Mouse (Mus musculus): ENCODE data around the gene Slc25a39.
A peak's percentile ranks its signal among the peaks of the same experiment; 100 is the strongest.
"Not testable (repeated sequence)": the region's sequence is repeated elsewhere in the genome, so short reads cannot be mapped to it uniquely, and the experiment has no call there.

Slc25a39 gene

DNA sequence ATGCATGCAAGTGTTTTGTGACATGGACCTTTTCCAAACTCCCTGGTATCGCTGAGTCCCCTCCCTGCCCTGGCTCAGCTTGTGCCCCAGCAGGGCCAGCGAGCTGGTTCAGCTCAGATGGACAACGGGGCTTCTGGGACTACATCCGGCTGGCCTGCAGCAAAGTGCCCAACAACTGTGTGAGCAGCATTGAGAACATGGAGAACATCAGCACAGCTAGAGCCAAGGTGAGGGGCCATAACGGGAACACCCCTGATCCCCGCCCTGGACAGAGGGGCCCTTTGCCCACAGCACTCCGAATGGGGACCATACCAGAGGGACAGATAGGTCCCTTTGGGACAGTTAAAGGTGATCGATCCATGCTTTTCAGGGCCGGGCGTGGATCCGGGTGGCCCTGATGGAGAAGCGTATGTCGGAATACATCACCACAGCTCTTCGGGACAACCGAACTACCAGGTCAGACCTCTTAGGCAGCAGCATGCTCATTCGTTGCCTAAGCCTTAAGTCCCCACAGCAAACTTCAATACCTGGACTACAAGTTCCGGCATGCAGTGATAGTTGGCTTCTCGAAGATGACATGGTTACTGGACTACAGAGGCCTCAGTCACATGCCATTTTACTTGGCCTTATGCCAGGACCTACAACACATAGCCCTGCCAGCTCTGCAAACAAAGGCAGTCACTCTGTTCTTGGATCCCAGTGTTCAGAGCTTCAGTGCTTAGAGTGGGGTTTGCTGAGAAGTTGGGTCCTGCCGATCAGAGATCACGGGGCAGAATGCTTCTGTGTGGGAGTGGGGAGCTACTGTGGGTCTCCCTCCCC is 9.5 kb downstream of the Slc25a39 start:
- no peak for DNase-seq (ENCODE audit: extremely low read depth, insufficient read length, low spot score)

DNA sequence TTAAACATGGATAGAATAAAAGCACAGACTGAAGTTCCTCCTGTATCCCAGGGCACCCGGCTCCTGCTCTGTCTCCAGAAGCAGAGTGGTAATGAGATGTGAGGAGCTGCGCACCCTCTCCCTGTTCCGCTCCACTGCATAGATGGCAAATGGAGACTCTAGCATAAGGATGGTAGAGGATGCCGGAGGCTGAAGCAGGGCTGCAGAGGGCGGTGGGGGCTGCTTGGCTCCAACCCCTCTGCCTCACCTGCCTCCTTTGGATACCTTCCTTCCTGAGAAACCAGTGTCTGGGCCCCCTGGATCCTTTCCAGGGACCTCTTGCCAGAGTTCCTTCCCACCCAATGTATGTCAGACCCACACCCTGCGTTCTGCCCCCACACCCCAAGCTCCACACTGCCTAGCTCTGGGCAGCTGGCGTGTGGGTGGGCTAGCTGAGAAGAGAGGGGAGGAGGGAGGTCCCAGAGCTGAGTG is 11.0 kb downstream of the Slc25a39 start:
- DNase-seq (ENCODE audit: extremely low read depth, insufficient read length, low spot score), result no peak

DNA sequence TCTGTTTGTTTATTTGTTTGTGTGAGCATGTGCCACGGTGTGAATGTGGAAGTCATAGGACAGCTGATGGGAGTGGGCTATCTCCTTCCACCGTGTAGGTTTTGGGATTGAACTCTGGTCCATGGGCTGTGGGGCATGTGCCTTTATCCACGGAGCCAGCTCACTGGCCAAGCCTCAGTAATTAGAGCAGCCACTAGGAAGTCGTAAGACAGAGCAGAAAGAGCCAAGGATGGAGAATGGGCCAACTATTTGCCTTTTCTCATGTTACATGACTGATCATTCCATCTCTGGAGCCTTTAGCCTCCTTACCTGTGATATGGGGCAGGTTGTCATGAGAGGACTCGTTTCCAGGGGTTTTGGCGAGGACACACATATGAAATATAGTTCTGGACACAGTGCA is 11.5 kb downstream of the Slc25a39 start:
- DNase-seq (ENCODE audit: extremely low read depth, insufficient read length, low spot score), result no peak

DNA sequence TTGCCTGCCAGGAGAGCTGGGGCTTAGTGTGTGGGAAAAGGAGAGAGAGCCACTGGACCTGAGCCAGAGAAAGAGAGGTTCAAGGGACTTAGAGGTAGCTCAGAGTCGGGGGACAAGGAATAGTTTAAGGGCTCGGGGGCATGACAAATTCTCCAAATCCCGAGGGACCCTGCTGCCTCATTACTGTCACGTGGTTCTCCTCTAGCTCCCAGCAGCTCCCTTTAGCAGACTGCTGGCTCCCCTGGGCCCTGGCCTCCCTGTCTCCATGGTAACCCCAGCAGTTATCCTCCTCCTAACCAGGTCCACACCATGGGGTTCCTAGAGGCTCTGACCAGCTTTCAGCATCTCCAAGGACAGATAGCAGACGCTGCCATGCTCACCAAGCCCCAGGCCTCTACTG is 12.5 kb downstream of the Slc25a39 start:
- DNase-seq (ENCODE audit: extremely low read depth, insufficient read length, low spot score), result peak; percentile 67

DNA sequence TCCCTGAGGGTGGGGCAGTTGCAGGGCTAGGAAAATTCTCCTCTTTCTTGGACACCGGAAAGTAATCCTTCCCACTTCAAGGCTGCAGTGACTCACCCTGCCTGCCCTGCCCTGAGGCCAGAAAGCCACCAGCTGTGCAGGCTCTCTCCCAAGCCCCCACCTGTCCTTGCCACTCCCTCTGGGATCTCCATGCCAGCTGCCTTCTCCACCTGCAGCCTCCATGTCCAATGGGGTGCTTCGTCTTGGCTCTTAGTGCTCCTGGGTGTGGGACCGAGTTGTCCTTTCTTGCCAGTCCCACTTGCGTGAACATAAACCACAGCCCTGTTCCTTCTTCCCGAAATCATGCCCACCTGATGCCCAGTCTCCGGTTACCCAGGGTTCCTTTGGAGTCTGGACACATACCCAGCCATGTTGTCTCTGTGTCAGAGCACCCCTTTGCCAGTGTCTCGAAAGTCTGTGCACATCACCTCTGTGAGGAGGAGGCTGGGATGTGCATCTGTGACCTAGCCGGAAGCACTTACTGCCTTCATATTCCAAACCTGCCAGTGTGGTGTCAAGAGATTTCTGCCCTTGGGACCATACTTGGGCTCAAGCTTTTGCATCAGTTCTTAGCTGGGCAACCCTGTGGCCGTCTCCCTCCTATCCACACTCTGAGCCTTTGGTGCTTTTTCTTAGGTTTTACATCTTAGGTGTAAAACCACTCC is 13.2 kb downstream of the Slc25a39 start:
- DNase-seq (ENCODE audit: extremely low read depth, insufficient read length, low spot score), result peak; percentile 81

DNA sequence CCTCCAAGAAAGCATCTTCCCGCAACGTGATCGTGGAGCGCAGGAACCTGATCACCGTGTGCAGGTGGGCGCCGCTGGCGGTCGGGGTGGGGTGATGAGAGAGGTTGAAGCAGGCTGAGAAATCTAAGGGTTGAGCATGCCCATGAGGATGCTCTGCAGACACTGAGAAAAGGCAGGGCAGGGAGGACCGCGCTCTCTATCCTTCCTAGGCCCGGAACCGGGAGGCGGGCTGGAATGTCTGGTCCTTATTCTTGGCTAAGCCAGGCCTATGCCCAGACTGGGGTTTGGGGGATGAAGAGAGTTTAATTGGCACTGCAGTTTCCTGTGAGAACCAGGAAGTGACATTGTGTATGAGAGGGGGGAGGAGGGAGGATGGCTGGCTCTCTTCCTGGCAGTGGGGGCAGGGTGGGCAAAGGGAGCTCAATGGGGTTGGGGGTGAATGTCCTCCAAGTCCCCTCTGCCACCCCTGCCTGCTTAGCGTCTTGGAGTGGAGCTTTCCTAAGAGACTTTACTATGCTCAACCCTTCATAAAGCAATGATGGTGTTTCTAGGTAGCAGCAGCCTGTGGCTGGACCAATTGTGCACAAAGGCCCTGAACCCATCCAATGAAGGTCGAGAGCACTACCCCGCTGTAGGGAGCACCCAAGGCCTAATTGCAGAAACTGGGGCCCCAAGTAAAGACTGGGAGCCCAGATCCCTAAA is 13.9 kb downstream of the Slc25a39 start:
- peak; percentile 67 for DNase-seq (ENCODE audit: extremely low read depth, insufficient read length, low spot score)

DNA sequence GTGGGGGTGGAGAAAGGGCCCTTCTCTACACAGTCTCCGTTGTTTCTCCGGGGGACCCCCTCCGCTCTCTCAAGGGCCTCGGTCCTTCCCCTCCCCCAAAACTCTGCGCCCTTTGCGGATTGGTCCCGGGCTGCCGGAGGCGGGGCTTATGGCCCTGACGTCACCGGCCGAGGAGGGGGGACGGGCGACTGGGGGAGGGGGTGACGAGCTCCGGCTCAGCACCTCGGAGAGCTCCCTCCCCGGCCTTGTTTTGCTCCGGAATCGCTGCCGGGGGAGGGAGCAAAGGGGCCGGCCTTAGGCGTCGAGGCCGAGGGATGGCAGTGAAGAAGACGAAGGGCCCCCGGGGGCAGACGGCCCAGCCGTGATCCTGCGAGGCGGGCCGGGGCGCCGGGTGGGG is 14.5 kb downstream of the Slc25a39 start, which contains the start of gene Rundc3a:
Gene Rundc3a, plus strand, starts transcription at position 166 of the 397 bp plus-strand sequence.
- no peak for DNase-seq (ENCODE audit: extremely low read depth, insufficient read length, low spot score)

DNA sequence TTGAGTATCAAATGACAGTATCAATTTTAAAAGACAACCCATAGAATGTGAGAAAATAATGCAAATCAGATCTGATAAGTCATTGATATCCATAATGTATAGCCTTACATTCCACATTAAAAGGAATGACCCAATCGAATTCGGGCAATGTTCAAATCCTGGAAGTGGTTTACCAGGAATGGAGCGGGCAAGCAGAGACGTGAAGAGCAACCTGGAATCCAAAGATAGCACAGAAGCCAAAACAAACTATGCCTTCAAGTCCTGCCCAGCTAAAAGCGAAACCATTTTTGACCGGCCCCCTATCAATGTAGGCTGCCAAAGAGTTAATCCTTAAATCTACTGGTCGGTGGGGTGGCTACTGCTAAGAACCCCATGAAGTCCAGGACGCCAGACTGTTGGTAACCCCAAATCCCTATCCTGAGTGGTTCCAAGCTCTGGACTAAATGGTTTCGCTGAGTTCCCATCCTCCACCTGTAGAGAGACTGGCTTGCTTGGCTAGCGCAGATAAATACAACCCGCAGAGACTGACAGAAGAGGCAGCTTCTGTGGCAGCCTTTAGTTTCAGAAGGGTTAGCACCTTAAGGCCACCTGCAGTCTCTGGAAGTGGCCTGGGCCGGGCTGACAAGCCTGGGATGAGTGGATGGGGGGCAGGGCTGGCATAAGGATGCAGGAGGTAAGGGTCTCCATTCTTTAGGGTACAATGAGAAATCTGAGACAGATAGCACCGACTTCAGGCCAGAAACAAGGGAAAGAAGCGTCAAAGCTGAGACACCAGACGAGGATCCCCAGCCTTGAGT is 15.1 kb downstream of the Slc25a39 start:
- no peak for DNase-seq (ENCODE audit: extremely low read depth, insufficient read length, low spot score)

DNA sequence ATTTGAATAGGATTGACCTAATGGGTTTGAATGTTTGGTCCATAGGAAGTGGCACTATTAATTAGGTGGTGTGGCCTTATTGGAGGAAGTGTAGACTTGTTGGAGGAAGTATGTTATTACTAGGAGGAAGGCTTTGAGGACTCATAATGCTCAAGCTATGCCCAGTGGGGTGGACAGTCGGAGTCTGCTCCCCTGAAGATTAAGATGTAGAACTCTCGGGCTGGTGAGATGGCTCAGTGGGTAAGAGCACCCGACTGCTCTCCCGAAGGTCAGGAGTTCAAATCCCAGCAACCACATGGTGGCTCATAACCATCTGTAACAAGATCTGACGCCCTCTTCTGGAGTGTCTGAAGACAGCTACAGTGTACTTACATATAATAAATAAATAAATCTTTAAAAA is 18.3 kb downstream of the Slc25a39 start:
- not testable (repeated sequence) for DNase-seq (ENCODE audit: extremely low read depth, insufficient read length, low spot score)

DNA sequence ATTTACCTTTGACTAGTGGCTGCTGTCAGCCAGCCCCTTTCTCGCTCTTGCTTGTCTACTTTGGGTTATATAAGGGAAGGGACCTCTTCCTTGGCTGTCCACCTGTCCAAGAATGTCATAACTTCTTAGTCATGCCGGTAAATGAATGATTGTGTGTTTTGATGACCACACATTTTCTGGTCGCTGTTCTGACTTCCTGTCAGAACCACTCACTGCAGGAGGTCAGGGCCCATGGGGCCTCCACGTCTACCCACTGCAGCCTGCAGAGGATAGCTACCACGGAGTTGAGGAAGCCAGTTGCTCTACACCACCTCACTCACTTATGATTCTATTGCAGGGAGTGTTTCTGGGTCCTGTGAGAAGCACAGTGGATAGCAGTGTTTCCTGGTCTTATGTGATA is 21.6 kb downstream of the Slc25a39 start:
- no peak for DNase-seq (ENCODE audit: extremely low read depth, insufficient read length, low spot score)

DNA sequence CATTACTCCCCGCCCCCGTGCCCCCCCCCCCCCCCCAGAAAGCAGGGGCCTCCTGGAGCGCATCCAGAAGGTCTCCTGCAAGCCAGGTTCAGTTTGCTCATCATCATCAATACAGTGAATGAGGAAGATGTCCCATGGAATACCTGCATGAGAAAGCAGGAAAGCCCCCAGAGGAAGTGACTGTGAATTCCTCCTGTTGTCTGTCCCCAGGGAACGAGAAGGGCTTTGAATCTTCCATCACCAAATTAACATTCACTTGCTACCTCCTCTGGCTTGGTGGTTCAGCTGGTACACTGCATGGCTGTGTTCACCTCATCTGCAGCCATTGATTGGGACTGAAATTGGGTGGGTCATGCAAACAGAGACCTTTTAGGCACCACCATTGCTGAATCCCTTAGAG is 22.7 kb downstream of the Slc25a39 start:
- no peak for DNase-seq (ENCODE audit: extremely low read depth, insufficient read length, low spot score)

DNA sequence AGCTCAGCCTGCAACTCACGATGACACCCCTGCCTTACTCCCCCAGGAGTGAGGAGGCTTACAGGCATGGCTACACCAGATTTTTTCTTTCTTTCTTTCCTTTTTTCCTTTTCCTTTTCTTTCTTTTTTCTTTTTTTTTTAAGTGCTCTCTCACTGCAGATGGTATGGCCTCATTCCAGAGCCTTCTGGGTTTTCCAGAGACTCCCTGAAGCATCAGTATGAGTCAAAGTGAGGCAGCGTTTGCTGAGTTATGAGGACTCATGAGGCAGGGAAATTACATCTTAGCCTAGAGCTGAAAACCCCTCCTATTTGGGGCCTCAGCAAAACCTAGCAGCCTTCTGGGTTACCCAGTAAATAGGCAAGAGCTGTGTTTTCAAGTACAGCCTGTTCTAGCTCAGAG is 23.3 kb downstream of the Slc25a39 start:
- no peak for DNase-seq (ENCODE audit: extremely low read depth, insufficient read length, low spot score)

DNA sequence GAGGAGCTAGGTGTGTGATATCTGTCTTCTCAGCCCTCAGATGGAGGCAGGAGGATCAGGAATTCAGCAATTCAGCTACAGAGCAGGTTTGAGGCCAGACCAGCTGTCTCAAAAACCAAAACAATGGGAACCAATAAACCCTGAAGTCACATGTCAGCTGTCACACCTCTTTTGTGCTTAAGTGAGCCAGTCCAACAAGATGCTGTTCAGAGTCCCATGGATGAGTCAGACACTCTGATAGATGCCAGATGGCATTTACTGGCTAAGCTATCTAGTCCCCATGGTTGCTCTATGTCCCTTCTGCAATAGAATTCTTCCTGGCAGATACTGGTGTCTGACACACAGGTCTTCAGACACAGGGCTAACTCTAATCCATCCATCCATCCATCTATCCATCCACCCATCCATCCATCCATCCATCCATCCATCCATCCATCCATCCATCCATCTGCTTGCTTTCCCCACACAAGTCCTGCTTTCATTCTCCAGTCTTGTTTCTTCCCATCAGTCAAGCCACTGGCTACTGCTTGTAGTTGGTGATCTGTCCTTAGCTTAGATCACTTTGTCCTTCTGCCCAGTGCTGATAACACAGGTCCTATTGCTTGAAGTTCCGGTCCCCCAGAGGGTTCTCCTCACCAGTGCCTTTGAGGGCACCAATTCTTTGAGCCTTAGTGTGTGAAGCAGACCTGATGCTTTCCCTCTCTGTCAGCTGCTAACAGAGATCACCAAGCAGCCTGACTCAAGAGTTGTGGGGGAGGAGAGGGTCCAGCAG is 24.2 kb downstream of the Slc25a39 start:
- no peak for DNase-seq (ENCODE audit: extremely low read depth, insufficient read length, low spot score)

DNA sequence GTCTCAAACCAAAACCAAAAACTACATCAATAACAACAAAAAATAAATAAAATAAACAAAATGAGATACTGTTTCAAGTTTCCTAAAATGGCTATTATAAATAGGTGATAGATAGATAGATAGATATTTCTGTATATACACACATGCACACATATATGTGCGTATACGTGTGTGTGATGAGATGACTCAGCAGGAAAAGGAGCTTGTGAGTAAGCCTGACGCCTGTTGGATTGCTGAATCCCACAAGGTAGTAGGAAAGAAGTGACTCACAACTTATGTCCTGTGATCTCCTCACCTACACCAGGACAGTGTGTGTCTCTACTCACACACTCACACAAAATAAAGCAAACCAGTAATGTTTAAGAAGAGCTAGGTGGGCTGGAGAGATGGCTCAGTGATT is 25.0 kb downstream of the Slc25a39 start:
- DNase-seq (ENCODE audit: extremely low read depth, insufficient read length, low spot score), result no peak

DNA sequence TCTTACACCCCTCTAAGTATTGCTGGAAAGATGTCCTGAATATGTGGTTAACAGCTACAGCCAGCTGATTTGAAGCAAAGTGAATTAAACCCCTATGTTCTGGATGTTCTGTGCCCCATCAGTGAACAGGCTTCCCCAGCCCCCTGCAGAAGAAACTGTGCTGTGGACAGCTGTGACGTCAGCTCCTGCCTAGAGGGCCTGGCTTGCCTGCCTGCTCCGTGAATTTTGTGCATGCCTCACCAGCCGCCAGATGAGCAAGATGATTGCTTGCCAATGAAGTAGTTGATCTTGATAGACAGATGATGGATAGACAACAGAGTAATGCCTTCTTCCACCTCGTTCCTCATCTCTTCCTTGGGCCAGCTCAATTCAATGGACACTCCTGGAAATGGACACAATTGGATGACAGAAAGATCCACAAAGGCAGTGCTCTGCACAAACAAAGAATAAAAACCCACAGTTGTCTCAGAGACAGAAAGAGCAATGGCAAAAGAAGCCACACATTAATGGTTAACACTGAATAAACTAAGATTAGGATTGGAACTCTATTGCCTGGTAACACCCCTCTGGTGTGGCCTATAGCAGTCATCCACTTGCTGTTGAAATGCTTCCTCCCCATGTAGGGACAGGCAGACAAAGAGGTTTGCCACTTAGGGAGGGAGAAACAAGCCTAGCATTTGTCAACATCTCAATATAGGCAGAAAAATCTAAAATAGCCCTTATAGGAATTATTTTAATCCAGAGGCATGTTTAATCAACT is 26.2 kb downstream of the Slc25a39 start:
- no peak for DNase-seq (ENCODE audit: extremely low read depth, insufficient read length, low spot score)

DNA sequence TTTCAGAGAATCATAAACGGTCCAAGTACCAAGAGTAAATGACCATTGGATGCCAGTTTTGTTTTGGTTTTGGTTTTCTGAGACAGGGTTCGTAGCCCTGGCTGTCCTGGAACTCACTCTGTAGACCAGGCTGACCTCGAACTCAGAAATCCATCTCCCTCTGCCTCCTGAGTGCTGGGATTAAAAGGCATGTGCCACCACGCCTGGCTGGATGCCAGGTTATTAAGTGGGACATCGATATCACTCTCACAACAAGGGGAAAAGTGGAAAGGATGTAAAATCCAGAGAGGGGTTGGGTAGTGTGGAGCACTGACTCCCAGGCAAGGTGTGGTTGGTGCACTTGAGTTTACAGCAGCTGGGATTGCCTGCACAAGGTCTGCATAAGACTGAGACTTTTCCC is 27.7 kb downstream of the Slc25a39 start:
- no peak for DNase-seq (ENCODE audit: extremely low read depth, insufficient read length, low spot score)

DNA sequence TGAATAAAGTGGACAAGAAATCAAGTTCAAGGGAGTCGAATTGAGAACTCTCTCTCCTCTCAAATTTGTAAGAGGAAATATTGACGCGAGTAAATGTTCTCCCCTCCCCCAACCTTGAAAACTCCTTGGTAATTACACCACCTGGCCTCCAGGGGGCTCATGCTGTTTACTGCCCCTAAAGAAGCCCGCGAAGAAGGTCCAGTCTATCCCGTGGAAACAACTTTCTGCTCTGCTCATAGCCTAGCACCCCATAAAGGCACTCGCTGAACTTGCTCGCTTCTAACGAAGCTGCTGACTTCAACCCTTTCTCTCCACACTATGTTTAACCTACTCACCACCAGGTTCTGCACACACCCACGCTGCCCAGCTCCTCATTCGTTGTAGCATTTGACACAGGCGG is 30.6 kb downstream of the Slc25a39 start:
- no peak for DNase-seq (ENCODE audit: extremely low read depth, insufficient read length, low spot score)

DNA sequence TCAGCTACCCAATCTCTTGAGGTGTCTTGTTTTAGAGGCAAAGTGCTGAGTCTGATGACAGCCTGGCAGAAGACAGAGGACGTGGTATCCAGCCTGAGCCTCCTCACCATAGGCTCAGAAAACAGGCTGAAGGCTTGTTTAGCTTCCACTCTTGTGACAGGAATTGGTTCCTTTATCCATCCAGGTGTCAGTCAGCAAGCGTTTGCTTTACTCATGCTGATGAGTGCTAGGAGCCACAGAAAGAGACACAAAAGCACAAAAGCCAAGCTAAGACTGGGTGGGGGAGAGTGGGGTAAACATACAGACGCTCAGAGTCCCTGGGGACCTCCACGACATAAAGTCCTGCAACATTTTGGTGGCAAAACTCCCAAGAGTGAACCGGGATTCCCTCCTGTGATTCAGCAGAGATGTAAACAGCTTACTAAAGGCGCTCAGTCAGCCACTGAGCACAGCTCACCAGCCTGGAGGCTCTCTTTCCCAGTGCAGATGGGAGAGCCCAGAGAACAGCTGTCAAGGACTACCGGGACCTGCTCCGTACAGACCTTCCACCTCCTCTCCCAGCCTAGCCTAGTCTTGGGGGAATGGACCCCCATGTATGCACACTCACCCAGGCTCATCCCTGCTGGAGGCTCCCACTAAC is 31.4 kb downstream of the Slc25a39 start:
- DNase-seq (ENCODE audit: extremely low read depth, insufficient read length, low spot score), result peak; percentile 35

All from 3134 (cell line).